ENCODE assay signal across 13 mouse cellular contexts in the genomic region with DNA sequence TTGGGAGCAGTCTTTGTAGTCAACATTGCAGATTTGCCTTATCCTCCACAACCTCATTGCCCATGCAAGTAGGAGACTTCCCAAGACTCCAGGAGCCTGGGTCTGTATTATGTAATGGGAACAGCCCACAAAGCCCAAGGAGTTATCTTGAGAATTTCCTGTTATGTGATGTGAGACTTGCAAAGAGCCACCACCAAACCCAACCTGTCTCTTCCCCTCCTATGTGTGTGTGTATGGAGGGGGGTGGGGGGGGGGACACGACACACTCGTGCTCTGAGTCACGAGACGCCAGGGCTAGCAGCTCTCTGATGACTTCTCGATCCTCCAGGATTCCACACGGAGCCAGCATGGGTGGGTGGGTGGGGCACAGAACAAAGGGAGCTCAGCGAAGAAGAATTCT.
DNase-seq lines count a peak whose midpoint lies in the region; ATAC-seq lines count a peak whose summit lies in the region.
"Had no signal": no experiment of that assay in that cellular context is flagged by ENCODE, and none has a peak within 500 bp of the region (broad histone marks: within the 10 kb centered on the region; RNA-seq: fewer than 3 reads in every experiment).

No protein-coding gene starts in this region.

- no peak for DNase-seq in frontal cortex, postnatal 25 days (ENCODE audit: low spot score in 2 of 2)
- DNase-seq in kidney, adult 9 months: peak; percentile 56
- no peak for DNase-seq in kidney, postnatal 10 days
- peak; percentile 54 for DNase-seq in right cerebral cortex, adult 18-20 months
- DNase-seq in right cerebral cortex, postnatal 10 days (ENCODE audit: low spot score in 2 of 2): no peak
- DNase-seq in thymus, postnatal 0 days (ENCODE audit: low spot score): no peak
- DNase-seq in adrenal gland, postnatal 25 days: no peak
- DNase-seq: cerebellum, adult 9-10 months; layer of hippocampus, adult 9-11 months; left cerebral cortex, postnatal 4 days; retina, postnatal 1 day had no signal

- peak; percentile 55 for ATAC-seq in frontal cortex, adult (ENCODE audit: low TSS enrichment)
- ATAC-seq: midbrain, embryonic 15.5 days had no signal

Comparison
In these comparisons a context has a peak if more than half of its experiments do, and no peak if none do; other contexts are left out.
1. DNase-seq: peak in kidney, adult 9 months (single experiment) and right cerebral cortex, adult 18-20 months (single experiment); none in frontal cortex, postnatal 25 days (0 of 2), kidney, postnatal 10 days (single experiment), right cerebral cortex, postnatal 10 days (0 of 2), thymus, postnatal 0 days (single experiment) and adrenal gland, postnatal 25 days (single experiment).